Mouse (Mus musculus) gastrocnemius, postnatal 10 days (tissue): ENCODE measurements around the gene Epha2. TPM values are rescaled to one million over a fixed set of nuclear protein-coding genes. Genes with fewer than 3 reads are reported as not detected.

Source experiments
- DNase-seq: peaks from one replicate; pipeline ENCODE4 v3.0.0; 2021; ENCODE audit warnings: mixed read lengths
- long read RNA-seq, 2 experiments: library from polyadenylated mRNA; stranded (forward); transcript quantifications; one replicate each; pipeline ENCODE4 v2.0.0; 2021
- total RNA-seq, 2 experiments: library from RNA; stranded (reverse); gene quantifications; 2 replicates each; pipeline ENCODE4 v1.2.3; 2021

Epha2 gene
- 1 to 10 TPM; 3.9 to 5.9 TPM for total RNA-seq
- long read RNA-seq, experiment 1, partial matches to known transcripts: 4 of 7 reads
- long read RNA-seq, experiment 1, other reads (novel, unspliced or antisense): 1 of 7 reads
- long read RNA-seq, experiment 2, partial matches to known transcripts: 2 of 3 reads
- long read RNA-seq, experiment 2, other reads (novel, unspliced or antisense): 0 of 3 reads

DNA sequence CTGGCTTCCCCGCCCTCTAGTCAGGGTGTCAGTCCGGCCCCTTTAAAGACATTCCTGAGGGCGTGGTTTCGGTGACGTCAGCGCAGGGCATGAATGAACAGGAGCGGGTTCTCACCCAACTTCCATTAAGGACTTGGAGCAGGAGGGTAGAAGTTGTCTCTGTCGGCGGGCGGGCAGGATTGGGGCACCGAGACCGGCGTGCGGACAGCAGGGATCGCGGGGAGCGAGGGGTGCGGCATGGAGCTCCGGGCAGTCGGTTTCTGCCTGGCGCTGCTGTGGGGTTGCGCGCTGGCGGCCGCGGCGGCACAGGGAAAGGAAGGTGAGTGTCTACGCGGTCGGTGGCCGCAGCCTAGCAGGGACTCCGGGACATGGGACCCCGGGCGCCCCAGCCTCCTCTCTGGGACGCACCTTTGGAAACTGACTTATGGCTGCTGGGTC is at the start of gene Epha2:
Gene Epha2, plus strand, starts transcription at position 125 of the 438 bp plus-strand sequence.
- DNase-seq: peak; percentile 72

DNA sequence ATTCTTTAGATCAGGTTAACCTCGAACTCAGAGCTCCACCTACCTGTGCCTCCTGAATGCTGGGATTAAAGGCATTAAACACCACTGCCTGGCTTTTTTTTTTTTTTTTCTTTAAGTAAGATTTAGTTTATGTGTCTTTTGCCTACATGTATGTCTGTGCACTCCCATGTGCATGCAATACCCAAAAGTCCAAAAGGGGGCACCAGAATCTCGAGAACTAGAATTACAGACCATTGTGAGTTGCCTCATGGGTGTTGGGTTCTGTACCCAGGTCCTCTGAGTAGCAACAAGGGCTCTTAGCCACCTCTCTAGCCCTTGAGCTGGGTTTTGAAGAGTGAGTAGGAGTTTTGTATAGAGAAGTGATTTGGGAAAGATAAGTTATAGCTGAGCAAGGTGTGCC is 48.4 kb upstream of the Epha2 start:
- DNase-seq: no peak

DNA sequence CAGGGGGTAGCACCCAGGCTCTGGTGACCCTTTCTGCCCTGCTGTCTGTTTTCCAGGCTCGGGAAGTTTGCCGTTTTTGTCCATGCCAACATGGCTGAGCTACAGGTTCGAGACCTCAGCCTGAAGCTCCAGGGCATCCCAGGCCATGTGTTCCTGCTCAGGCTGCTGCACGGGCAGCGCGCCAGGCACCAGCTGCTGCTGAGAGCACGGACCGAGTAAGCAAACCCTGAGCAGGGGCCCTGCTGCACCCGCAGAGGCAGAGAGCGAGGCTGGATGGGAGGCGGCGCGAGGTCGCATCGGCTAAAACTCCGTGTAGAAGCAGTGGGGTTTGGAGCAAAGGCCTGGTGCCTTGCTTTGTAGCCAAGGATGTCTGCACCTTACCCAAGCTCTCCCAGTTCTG is 46.8 kb upstream of the Epha2 start:
- peak; percentile 64 for DNase-seq

DNA sequence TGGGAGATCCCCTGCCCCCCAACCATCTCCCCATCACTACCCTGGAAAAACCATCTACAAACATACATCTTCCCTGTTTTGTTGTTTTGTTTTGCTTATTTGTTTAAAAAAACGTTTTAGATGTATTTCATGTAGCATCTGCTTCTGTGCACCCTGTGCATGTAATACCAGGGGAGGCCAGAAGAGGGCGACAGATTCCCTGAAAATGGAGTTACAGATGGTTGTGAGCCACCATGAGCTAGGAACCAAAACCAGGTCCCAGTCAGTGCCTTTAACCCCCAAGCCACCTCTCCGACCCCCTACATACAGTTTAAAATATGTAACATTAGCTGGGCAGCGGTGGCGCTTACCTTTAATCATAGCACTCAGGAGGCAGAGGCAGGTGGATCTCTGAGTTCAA is 43.6 kb upstream of the Epha2 start:
- no peak for DNase-seq

DNA sequence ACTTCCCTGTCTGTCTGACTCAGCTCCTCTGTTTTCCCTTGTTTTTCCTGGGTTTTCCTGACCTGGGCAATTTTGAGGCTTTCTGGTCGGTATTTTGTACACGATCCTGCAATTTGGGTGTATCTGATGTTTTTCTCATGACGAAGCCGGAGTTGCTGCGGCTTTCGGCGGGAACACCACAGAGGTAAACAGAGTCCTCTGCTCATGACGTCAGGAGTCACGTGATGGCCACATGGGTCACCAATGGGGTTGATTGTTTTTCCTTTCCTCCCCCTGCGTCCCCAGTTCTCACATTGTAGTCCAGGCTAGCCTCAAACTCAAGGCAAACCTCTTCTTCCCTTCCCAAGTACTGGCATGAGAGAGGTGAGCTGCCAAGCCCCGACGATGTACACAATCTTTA is 41.6 kb upstream of the Epha2 start:
- no peak for DNase-seq

DNA sequence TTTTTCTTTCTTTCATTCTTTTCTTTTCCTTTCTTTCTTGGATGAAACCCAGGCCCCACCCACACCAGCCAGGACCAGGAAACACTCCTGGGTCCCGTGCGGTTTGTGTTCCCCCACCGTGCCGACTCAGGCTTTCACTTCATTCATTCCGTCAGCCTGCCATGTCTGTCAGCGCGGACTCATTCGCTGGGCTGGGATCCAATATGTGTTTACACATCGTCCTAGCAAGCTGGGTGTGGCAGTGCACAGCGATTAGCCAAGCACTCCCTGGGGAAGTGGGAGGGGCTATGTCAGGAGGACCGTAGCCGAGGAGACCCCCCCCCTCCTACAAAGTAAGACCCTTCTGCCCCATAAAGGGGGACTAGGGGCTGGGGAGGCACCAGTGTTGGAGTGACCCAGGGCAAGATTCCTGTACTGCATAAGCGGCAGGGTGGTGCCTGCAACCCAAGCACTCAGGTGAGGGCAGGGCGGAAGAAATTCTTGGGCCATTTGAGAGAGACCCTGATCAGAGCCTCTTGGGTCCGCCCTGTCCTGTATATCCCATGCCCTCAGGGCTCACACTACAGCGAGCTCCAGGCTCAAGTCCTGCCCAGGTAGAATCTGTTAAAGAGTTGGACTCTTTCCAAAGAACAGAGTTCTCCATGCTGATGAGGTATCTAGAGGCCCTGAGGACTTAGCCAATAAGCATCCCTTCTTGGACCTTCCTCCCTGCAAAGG is 40.9 kb upstream of the Epha2 start:
- DNase-seq: no peak

DNA sequence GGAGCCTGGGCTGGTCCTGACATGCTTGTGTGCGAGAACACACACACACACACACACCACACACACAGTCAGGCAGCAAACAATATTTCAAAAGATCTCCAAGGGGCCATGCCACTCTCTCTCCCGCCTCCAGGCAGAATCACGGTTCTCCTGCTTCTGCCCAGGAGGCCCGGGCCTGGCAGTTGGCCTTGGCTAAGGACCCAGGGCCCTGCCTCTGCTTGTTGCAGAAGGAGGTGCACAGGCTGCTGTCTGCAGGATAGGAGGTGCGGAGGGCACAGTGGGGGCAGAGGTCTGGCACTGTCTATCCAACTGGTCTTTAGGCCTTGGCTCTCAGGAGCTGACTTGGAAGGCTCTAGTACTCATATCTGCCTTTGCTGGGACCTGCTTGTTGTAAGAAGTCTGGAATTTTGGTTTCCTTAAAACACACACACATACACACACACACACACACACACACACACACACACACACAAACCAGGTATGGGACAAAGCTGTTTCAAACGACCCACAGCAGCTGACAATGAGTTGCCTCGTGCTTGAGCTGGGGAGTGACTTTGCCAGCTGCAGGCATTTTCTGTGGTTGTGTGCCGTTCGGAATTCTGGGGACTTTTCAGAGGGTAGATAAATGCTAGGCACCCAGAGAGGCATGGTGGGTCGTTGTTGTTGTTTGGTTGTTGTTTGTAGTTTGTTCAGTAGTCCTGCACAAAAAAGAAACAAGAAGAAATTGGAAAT is 38.0 kb upstream of the Epha2 start:
- DNase-seq: no peak

DNA sequence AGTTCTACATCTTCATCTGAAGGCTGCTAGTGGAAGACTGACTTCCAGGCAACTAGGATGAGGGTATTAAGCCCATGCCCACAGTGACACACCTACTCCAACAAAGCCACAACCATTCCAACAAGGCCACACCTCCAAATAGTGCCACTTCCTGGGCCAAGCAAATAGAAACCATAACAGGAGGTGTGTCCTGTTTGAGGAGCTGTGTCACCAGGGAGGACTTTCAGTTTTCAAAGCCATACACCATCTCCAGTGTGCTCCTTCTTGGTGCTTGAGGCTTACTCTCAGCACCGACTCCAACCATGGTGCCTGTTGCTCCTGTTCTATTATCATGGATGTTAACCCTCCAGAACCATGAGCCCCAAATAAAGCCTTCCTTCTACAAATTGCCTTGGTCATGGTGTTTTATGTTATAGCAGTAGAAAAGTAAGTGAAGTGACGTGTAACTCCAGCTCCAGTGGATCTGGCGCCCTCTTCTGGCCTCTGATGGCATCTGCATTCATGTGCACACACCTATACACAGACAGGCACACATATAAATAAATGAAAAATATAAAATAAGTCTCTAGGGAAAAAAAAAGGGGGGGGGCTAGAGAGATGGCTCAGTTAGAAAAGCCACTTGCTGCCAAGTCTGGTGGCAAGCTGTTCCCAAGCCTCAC is 34.9 kb upstream of the Epha2 start:
- DNase-seq: no peak

DNA sequence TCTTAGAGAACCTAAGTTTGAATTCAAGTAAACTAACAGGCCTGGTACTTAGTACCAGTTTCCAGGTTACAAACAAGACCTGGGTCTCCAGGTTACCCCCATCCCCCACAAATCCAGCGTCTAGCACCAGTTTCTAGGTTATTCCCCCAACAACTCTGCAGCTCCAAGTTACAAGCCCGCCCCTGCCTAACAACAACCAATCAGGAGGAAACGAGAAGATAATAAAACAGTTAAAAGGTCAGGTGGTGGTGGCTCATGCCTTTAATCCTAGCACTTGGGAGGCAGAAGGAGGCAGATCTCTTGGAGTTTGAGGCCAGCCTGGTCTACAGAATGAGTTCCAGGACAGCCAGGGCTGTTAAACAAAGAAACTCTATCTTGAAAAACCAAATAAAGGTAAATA is 33.8 kb upstream of the Epha2 start:
- DNase-seq: no peak

DNA sequence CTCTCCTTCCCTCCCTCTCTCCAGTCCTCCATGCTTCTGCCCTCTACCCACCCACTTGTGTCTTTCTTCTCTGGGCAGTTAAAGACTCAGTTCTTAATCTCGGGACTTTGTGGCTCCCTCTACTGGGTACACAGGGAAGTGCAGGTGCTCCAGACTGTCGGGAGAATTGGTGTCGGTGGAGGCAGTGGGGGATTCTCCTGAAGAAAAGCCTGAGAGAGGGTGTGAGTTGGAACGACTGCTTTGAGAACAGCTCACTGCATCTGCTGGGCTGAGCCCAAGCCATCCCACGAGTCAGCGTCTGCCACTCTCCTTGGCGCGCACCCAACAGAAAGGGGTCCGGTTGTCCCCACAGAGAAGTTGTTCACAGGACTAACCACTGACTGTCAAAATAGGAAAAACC is 33.2 kb upstream of the Epha2 start:
- DNase-seq: peak; percentile 69

DNA sequence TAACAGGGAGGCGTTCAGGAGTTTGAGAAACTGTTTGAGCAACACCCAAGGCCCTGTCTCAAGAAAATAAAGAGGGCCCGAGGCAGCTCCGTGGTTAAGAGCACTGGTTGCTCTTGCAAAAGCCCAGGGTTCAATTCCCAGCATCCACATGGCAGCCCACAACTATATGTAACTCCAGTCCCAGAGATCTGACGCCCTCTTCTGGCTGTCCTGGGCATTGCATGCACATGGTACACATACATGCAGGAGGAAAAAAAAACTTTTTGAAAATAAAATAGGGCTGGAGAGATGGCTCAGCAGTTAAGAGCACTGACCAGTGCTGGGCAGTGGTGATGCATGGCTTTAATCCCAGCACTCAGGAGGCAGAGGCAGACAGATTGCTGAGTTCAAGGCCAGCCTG is 32.7 kb upstream of the Epha2 start:
- no peak for DNase-seq

DNA sequence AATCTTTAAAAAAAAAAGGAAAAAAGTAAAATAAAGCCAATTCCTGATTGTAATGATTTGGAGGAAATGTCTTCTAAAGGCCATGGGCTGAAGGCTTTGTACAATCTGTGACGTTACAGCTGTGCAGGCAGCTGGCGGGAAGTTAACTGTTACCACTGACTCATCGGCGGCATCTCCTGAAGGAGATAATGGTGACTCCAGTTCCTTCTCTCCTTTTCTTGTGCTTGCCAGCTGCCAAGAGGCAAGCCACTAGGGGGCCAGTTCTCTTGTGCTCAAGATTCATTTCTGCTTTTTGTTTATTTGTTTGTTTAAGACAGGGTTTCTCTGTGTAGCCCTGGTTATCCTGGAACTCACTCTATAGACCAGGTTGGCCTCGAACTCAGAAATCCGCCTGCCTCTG is 32.0 kb upstream of the Epha2 start:
- DNase-seq: no peak

DNA sequence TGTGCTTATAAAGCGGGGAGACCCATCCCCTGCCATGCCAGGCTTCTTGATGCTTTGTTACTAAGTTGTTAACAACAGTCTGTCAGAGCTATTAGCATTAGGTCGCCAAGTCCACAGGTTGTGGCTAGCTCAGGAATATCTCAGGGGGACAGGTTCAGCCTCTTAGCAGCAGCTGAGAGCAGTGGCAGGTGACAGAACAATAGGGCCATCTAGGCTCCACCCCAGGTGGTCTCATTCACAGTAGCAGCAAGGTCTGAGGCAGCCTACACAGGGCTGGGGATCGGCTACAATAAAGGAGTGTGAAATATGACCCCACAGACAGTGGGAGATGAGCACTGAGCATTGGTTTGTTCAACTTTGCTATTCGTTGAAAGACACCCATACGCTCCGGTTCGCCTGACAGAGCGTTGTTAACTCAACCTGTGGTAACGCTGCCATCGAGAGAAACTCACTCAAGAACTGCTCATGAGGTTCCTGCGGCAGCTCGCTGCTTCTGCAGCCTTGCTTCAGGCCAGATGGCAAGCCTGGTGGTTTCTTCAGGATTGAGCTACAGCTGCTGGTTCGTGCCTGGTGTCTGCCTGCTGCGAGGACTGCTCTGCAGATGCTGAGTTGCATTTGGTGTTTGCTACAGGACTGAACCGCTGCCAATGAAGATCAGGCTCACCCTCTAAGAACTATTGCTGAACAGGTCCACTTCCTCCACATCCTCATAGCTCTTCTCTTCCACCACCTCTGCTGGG is 30.7 kb upstream of the Epha2 start:
- no peak for DNase-seq

DNA sequence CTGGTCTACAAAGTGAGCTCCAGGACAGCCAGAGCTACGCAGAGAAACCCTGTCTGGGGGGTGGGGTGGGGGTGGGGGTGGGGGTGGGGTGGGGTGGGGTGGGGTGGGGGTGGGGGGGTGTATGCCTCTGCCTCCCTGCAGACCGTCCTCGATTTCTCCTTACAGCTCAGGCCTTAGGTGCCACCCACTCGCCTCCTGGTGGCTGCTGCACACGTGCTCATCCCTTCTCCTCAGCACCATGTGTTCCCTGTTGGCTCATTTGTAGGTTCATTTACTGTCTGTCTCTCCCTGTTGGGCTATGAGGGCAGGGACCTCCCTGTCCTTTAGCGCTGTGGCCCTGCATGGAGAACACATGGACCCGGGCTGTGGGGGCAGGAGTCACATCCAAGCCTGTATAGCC is 29.8 kb upstream of the Epha2 start:
- DNase-seq: no peak

DNA sequence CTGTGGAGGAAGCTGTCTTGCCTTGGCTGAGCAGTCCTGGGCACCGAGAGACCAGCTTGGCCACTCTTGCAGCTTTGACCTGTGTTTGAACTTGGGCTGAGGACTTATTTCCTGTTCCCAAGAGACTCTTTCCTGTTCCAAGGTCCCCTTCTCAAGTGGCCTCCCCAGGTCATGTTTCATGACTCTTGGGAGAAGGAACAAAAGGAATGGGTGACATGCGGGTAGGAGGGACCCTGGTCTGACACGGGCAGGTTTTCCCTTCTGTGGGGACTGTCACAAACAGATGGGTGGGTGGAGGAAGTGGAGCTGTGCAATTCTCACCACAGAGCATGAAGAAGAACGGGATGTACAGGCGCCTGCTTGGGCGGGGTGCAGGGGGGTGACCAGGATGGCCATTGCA is 29.3 kb upstream of the Epha2 start:
- DNase-seq: no peak

DNA sequence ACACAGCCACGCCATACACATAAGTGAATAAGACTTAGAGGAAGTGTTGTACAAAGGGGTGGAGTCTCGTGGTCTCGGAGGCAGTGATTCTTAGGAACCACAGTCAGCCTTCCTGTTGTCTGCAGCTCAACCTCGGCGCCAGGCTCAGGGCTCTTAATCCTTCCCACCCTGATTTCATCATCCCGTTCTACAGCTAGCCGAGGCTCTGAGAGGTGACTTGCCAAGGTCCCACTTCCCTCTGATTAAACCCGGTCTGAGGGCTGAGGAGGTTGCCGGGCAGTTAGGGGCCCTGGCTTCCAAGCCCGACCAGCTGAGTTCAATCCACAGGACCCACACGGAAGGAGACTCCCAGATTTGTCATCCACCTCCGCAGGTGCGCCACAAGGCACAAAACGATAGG is 28.2 kb upstream of the Epha2 start:
- DNase-seq: no peak

DNA sequence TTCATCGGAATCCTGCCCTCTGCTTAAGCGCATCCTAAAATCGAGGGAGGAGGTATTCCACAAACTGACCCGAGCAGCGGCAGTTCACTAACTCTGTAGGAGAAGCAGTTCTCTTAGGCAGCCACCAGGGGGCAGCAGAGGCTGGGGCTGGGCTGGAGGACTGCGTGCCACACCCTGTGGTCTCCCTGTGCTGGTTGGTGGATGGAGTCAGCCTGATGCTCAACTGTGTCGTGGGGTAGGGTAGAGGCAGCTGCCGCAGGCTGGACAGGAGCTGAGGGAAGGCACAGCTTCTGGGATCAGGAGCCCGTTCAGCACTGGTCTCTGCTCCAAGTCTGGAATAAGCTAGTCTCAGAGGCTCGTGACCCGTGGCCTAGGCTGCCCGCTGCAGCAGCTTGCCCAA is 27.7 kb upstream of the Epha2 start:
- peak; percentile 94 for DNase-seq

DNA sequence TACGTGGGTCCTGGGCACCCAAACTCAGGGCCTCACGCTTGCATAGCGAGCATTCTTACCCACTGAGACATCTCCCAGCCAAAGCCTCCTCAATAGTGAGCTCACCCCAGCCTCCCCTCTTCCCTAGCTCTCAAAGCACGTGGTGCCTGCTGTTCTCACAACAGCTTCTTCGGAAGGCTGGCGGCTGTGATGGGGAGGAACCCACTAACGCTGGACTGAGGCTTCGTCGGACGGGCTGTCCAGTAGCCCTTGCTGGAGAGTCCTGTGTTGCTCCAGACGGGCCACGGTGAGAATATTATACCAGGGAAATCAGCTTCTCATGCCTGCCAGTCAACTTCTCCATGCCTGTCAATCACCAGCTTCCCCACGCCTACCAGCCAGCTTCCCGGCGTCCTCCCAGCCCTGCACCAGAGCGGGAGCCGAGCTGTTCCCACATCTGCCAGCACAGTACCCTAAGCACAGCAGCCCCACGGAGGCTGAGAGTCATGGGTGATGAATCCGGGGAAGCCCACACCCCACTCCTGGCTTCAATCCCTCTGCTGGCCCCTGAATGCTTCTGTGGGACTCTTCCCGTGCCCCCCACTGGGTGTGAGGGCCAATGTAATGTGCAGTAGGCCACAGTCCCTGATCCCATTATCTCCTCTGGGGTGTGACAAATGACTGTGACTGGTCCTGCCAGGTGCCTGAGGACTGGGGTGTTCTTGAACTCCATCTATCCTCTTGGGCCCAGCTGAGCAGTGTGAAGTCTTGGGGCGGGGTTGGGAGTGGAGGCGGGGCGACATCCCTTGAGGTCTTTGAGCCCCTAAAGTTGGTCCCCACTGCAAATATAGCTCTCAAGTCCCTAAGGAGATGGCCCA is 26.3 kb upstream of the Epha2 start:
- DNase-seq: no peak

DNA sequence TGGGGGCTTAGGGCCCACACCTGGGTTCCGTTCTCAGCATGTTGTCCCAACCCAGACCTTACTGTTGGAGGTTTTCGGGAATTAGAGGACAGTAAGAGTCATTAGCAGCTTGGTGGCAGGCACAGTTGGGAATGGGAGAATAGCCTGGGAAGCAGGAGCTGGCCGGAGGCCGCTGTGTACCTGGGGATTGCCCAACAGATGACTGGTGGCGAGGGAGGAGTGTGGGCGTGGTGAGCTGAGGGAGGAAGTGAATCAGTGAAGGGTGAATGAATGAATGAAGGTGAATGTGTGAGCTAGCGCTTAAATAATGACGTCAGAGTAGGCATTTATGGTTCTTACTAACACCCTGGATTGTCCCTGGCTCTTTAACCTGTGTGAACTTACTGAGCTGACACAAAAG is 23.9 kb upstream of the Epha2 start:
- no peak for DNase-seq

DNA sequence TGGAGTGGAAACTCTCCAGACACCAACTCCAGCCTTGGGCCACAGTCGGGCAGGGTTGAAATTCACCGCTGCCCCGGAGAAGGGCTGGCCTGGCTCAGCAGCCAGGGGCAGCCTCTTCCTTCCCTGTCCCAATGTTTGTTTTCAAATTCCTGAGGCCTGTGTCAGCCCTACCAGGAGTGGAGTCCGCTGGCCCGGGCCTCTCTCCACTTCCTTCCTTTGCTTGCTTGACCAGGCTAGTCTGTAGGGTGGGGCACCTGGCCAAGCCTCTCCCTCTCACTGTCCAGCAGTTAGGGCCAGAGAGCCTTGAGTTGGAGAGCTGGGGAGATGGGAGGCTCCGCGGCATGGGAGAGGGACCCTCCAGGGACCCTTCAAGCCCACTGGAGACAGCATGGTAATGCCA is 22.9 kb upstream of the Epha2 start:
- DNase-seq: peak; percentile 79

DNA sequence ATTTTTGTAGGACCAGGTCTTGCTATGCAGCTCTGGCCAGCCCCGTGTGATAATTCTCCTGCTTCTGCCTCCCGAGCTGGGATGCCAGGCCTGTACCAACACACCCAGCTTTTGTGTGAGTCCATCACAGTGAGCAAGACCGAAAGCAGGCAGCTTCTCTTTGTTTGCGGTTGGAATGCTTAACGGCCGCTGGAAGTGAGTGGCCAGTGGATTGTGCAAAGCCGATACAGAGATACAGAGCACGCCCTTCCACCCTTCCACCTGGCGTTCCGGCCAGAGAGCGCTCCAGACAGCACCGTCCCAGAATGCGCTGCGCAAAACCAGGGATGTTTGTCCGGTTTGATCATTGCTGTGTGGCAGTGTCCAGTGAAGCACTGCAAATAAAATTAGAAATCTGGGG is 21.7 kb upstream of the Epha2 start:
- DNase-seq: no peak
